Mouse (Mus musculus): ENCODE data around the gene Xrcc1. TPM values are rescaled to one million over a fixed set of nuclear protein-coding genes. Genes with fewer than 3 reads are reported as not detected.

Xrcc1 gene
- polyA plus RNA-seq, 1 experiment from 2014 or later, result 131 TPM

- peaks cover 8% of the 10 kb centered on the region; the same call in 1 of the 2 replicates for H3K9me3 ChIP-seq
- no peaks in the 10 kb centered on the region; the same call in 1 of the 2 replicates for H3K4me1 ChIP-seq (replicated peaks)
- H3K4me3 ChIP-seq (replicated peaks), result no peak overlapping the region
- H3K27ac ChIP-seq, result no peak overlapping the region
- H3K36me3 ChIP-seq, result no peaks in the 10 kb centered on the region
- WGBS, result 44% methylated on average over 13 of the region's 13 CpGs
- H3K27me3 ChIP-seq, result peaks cover 16% of the 10 kb centered on the region; the same call in 1 of the 2 replicates
- no peak overlapping the region for H3K9ac ChIP-seq (replicated peaks)
- H3K4me2 ChIP-seq, result no peak overlapping the region
- ATAC-seq (ENCODE audit: insufficient number of reproducible peaks, insufficient read depth, low FRiP score, low TSS enrichment, low read depth), result no peak
Measured at GRCm38 (mm10) chr7:24619671-24620397, 73.7 kb downstream of the Xrcc1 start.

DNA sequence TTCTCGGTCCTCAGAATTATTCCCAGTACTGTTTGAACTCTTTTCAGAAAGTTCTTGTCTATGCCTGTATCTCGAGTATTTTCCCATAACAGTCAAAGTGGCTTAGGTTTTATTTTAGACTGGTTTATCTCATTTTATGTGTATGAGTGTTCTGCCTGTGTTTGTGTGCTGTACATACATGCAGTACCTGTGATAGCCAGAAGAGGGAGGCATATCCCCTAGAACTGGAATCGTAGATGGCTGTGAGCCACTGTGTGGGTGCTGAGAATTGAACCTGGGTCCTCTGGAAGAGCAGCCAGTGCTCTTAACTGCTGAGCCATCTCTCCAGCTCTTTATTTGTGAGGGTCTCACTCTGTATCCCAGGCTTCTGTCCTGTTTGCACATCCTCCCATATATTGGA lies 75.1 kb downstream of the Xrcc1 start:
- no peaks in the 10 kb centered on the region for H3K36me3 ChIP-seq
- no peak overlapping the region for H3K9ac ChIP-seq (replicated peaks)
- no peak for ATAC-seq (ENCODE audit: insufficient number of reproducible peaks, insufficient read depth, low FRiP score, low TSS enrichment, low read depth)
- H3K27me3 ChIP-seq, result peaks cover 13% of the 10 kb centered on the region; the same call in 1 of the 2 replicates
- H3K4me3 ChIP-seq (replicated peaks), result no peak overlapping the region
- no peaks in the 10 kb centered on the region; the same call in 1 of the 2 replicates for H3K4me1 ChIP-seq (replicated peaks)
- H3K27ac ChIP-seq, result no peak overlapping the region
- no peak overlapping the region for H3K4me2 ChIP-seq
- H3K9me3 ChIP-seq, result peaks cover 8% of the 10 kb centered on the region; the same call in 1 of the 2 replicates
- WGBS, result 81% methylated on average over 3 of the region's 3 CpGs

GRCm38 (mm10) chr7:24622967-24623366 lies 76.9 kb downstream of the Xrcc1 start:
- Histone ChIP-seq H3K9me3 (peaks cover 8% of the 10 kb centered on the region; the same call in 1 of the 2 replicates), H3K36me3 (no peaks in the 10 kb centered on the region), H3K27me3 (peaks cover 17% of the 10 kb centered on the region; the same call in 1 of the 2 replicates), H3K4me1 (replicated peaks) (no peaks in the 10 kb centered on the region; the same call in 1 of the 2 replicates), H3K27ac (no peak overlapping the region), H3K4me2 (no peak overlapping the region), H3K9ac (replicated peaks) (no peak overlapping the region), H3K4me3 (replicated peaks) (no peak overlapping the region)
- 83% methylated on average over 6 of the region's 6 CpGs for WGBS
- no peak for ATAC-seq (ENCODE audit: insufficient number of reproducible peaks, insufficient read depth, low FRiP score, low TSS enrichment, low read depth)

Other genes starting within 250 kb of the Xrcc1 start
- 57.6 and 61.1 TPM in 2 replicates for gene Zfp61, start 245.1 kb upstream of the Xrcc1 start, polyA plus RNA-seq (2016; fragmentation: Nextera tagmentation; extraction: Ambion mirVana)
- 15.6 and 15.9 TPM in 2 replicates for gene Zfp94, start 229.6 kb upstream of the Xrcc1 start, polyA plus RNA-seq (2016; fragmentation: Nextera tagmentation; extraction: Ambion mirVana)
- 0.25 TPM in 1 of 2 replicates, not detected in the other for gene Tescl, start 212.4 kb upstream of the Xrcc1 start, polyA plus RNA-seq (2016; fragmentation: Nextera tagmentation; extraction: Ambion mirVana)
- not detected in 2 replicates for gene Lypd5, start 197.1 kb upstream of the Xrcc1 start, polyA plus RNA-seq (2016; fragmentation: Nextera tagmentation; extraction: Ambion mirVana)
- gene Kcnn4, start 176.0 kb upstream of the Xrcc1 start, polyA plus RNA-seq (2016; fragmentation: Nextera tagmentation; extraction: Ambion mirVana), result 2.1 and 2.8 TPM in 2 replicates
- 22.7 and 25.4 TPM in 2 replicates for gene Smg9, start 146.7 kb upstream of the Xrcc1 start, polyA plus RNA-seq (2016; fragmentation: Nextera tagmentation; extraction: Ambion mirVana)
- not detected in 2 replicates for gene Irgc1, start 94.0 kb upstream of the Xrcc1 start, polyA plus RNA-seq (2016; fragmentation: Nextera tagmentation; extraction: Ambion mirVana)
- gene Plaur, start 83.8 kb upstream of the Xrcc1 start, polyA plus RNA-seq (2016; fragmentation: Nextera tagmentation; extraction: Ambion mirVana), result 1.8 and 2.6 TPM in 2 replicates
- 6.5 and 7.0 TPM in 2 replicates for gene Cadm4, start 64.3 kb upstream of the Xrcc1 start, polyA plus RNA-seq (2016; fragmentation: Nextera tagmentation; extraction: Ambion mirVana)
- gene Zfp428, start 39.3 kb upstream of the Xrcc1 start, polyA plus RNA-seq (2016; fragmentation: Nextera tagmentation; extraction: Ambion mirVana), result 94.4 and 101 TPM in 2 replicates
- gene AC161166.1, start 33.8 kb upstream of the Xrcc1 start, polyA plus RNA-seq (2016; fragmentation: Nextera tagmentation; extraction: Ambion mirVana), result 0.52 and 1.1 TPM in 2 replicates
- 10.8 and 11.6 TPM in 2 replicates for gene Irgq, start 15.6 kb upstream of the Xrcc1 start, polyA plus RNA-seq (2016; fragmentation: Nextera tagmentation; extraction: Ambion mirVana)
- gene Pinlyp, start 171 bp upstream of the Xrcc1 start, polyA plus RNA-seq (2016; fragmentation: Nextera tagmentation; extraction: Ambion mirVana), result not detected in 2 replicates
- gene Ethe1, start 41.3 kb downstream of the Xrcc1 start, polyA plus RNA-seq (2016; fragmentation: Nextera tagmentation; extraction: Ambion mirVana), result 25.1 and 25.6 TPM in 2 replicates
- 3.6 and 4.0 TPM in 2 replicates for gene Zfp575, start 41.4 kb downstream of the Xrcc1 start, polyA plus RNA-seq (2016; fragmentation: Nextera tagmentation; extraction: Ambion mirVana)
- gene Phldb3, start 64.5 kb downstream of the Xrcc1 start, polyA plus RNA-seq (2016; fragmentation: Nextera tagmentation; extraction: Ambion mirVana), result 0.18 and 0.20 TPM in 2 replicates
- 3.1 and 3.3 TPM in 2 replicates for gene Lypd3, start 90.3 kb downstream of the Xrcc1 start, polyA plus RNA-seq (2016; fragmentation: Nextera tagmentation; extraction: Ambion mirVana)
- gene Tex101, start 130.4 kb downstream of the Xrcc1 start, polyA plus RNA-seq (2016; fragmentation: Nextera tagmentation; extraction: Ambion mirVana), result not detected in 2 replicates
- gene BC049730, start 163.0 kb downstream of the Xrcc1 start, polyA plus RNA-seq (2016; fragmentation: Nextera tagmentation; extraction: Ambion mirVana), result not detected in 2 replicates
- gene Gm4763, start 180.6 kb downstream of the Xrcc1 start, polyA plus RNA-seq (2016; fragmentation: Nextera tagmentation; extraction: Ambion mirVana), result not detected in 2 replicates
- gene Cd177, start 214.0 kb downstream of the Xrcc1 start, polyA plus RNA-seq (2016; fragmentation: Nextera tagmentation; extraction: Ambion mirVana), result not detected in 2 replicates
- not detected in 2 replicates for gene Ceacam10, start 230.9 kb downstream of the Xrcc1 start, polyA plus RNA-seq (2016; fragmentation: Nextera tagmentation; extraction: Ambion mirVana)